In the genomic region with DNA sequence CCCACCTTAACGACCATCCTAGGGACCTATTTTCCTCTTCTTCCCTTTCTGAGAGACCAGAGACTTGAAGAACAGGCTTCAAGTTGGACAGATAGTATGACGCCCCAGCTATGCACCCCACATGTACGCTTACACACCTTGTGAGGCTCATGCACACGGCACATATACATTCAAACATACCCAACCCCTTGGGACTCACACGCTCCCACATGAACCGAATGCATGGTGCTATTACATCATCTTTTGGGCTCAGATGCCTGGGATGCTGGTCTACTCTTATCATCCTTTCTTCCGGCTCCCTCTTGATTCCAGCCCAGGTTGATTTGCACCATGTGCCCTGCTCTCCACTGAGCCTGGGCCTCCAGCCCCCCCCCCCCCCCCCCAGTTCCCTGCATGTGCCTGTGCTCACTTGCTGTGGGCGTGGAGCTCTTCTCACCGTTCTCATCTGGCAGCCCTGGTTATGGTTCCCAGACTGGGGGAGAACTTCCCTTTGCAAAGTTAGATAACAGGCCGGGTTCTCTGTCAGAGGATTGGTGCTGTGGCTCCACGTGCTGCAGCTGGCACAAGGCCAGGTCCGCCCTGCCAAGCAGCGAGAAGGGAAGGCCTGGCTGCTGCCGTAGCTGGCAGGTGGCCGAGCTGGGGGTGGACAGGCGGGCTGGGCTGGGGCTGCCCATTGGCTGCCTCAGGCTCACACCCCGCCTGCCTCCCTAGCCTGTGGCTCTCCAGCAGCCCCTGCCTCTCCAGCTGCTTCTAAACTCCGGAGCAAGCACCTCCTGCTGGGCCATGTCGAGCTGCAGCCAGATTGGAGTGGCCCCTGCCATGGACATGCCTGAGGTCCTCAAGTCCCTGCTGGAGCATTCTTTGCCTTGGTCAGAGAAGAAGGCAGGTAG, we compare ENCODE assay signal across 8 mouse cellular contexts. TPM values are rescaled to one million over a fixed set of nuclear protein-coding genes. Genes with fewer than 3 reads are reported as not detected.
DNase-seq lines count a peak whose midpoint lies in the region; ATAC-seq lines count a peak whose summit lies in the region.

A gene (plus strand): TSS at position 421 of the 890 bp plus-strand sequence.

- peak; percentile 98 for DNase-seq in adipocyte (ENCODE audit: low spot score)
- peak; percentile 73 for DNase-seq in embryo, embryonic 10 days (ENCODE audit: low spot score)
- DNase-seq in gastrocnemius, postnatal 10 days, result peak; percentile 100
- peak; percentile 70 for DNase-seq in induced T-regulatory cell, adult 2 months (ENCODE audit: low read depth)
- peak; percentile 98 to 99 for DNase-seq in left cerebral cortex, adult 9 months (ENCODE audit: low spot score in 2 of 2)
- DNase-seq in right cerebral cortex, postnatal 14 days, result peak; percentile 100
- peak; percentile 96 to 100 for DNase-seq in urinary bladder, postnatal 36 days (ENCODE audit: low spot score in 2 of 2)

- ATAC-seq in megakaryocyte progenitor cell, adult 5-6 weeks (replicated peaks; ENCODE audit: poor library complexity), result peak; percentile 90

RNA-seq across cellular contexts. Expression of the gene that starts here (rescaled TPM):
- 100 to 1,000 TPM; 127 to 130 TPM for total RNA-seq in gastrocnemius, postnatal 10 days (2021)
- 4.9 and 5.1 TPM in 2 replicates for total RNA-seq in megakaryocyte progenitor cell, adult 5-6 weeks (2015)
- total RNA-seq in megakaryocyte progenitor cell, adult 5-6 weeks (2017), result 10.4 and 11.0 TPM in 2 replicates

Comparison
In these comparisons a context has a peak if more than half of its experiments do, and no peak if none do; other contexts are left out.
1. Peak in every context shown above with its lines: DNase-seq and ATAC-seq.
2. RNA of the gene that starts here (total RNA-seq): 127 to 130 TPM in gastrocnemius, postnatal 10 days; 4.9 to 11.0 TPM in megakaryocyte progenitor cell, adult 5-6 weeks; every median in the first group is over 10 times any median in the second.